8 mouse cellular contexts compared by ENCODE assay signal in genomic region chr7:63938914-63939396, GRCm38 (mm10). TPM values are rescaled to one million over a fixed set of nuclear protein-coding genes. Genes with fewer than 3 reads are reported as not detected.
A peak's percentile ranks its signal among the peaks of the same experiment; 100 is the strongest.
DNase-seq lines count a peak whose midpoint lies in the region; ATAC-seq lines count a peak whose summit lies in the region.

TSS of gene Klf13 (minus strand) at chr7:63938915.

- intact Hi-C loops in left cerebral cortex, postnatal 14 days (cut with DNase I) = loop anchor here (2.0 to 5.0 kb wide), 4 partner anchors 42 to 223 kb away; no protein-coding TSS in a partner anchor

- peak within 1 kb of the TSS; percentile 93 for H3K27ac ChIP-seq in intestine, embryonic 14.5 days (ENCODE audit: low read depth)

- H3K4me2 ChIP-seq in intestine, embryonic 14.5 days (ENCODE audit: low read length) = peak within 1 kb of the TSS; percentile 88

- peak within 1 kb of the TSS; percentile 83 for H3K9ac ChIP-seq in intestine, embryonic 14.5 days (ENCODE audit: low read length)

- DNase-seq in adrenal gland, adult 18-20 months (ENCODE audit: low spot score in 2 of 2) = peak; percentile 93 to 95
- DNase-seq in embryo, embryonic 11 days = peak; percentile 99
- DNase-seq in gastrocnemius, postnatal 25 days = peak; percentile 99
- DNase-seq in intestine, embryonic 14.5 days (ENCODE audit: low spot score) = peak; percentile 95
- DNase-seq in left cerebral cortex, postnatal 14 days (ENCODE audit: low spot score in 2 of 2) = peak; percentile 98 to 99
- peak; percentile 99 for DNase-seq in mesoderm, embryonic 11.5 days (ENCODE audit: low read depth, low spot score)
- DNase-seq in right cerebral cortex, postnatal 36 days (ENCODE audit: low spot score in 2 of 2) = peak; percentile 99
- DNase-seq in yolk sac, embryonic 10.5 days (ENCODE audit: low spot score) = peak; percentile 99

- H3K4me1 ChIP-seq in intestine, embryonic 14.5 days (replicated peaks; ENCODE audit: control insufficient read depth, insufficient read depth, low read length) = 0 out of 2 replicates have a peak, but pooled peaks cover 4% of the 10 kb centered on the region

- no peaks in the 10 kb centered on the region for H3K9me3 ChIP-seq in intestine, embryonic 14.5 days (ENCODE audit: control insufficient read depth, low read length)

- peak; percentile 88 for ATAC-seq in intestine, embryonic 14.5 days (replicated peaks; ENCODE audit: low FRiP score, low TSS enrichment, low read depth)

- peak within 1 kb of the TSS; percentile 70 for H3K4me3 ChIP-seq in intestine, embryonic 14.5 days (ENCODE audit: low read depth, low read length)

- H3K36me3 ChIP-seq in intestine, embryonic 14.5 days (ENCODE audit: control insufficient read depth, insufficient read depth, low read length) = no peaks in the 10 kb centered on the region

- no peaks in the 10 kb centered on the region for H3K27me3 ChIP-seq in intestine, embryonic 14.5 days (replicated peaks; ENCODE audit: control insufficient read depth, insufficient read depth, low read length)

- under 1% methylated on average over 38 of the region's 50 CpGs for WGBS in intestine, embryonic 14.5 days

RNA-seq across cellular contexts. Expression of gene Klf13, which starts in this region (rescaled TPM):
- total RNA-seq in adrenal gland, adult 18-20 months (2021) = 10 to 100 TPM; 52.5 to 58.4 TPM
- 10 to 100 TPM; 38.9 to 43.1 TPM for total RNA-seq in gastrocnemius, postnatal 25 days (2021)
- polyA plus RNA-seq in intestine, embryonic 14.5 days (2014; fragmentation: Nextera tagmentation; extraction: Ambion mirVana) = 30.7 and 32.1 TPM in 2 replicates
- total RNA-seq in left cerebral cortex, postnatal 14 days (2021) = 100 to 1,000 TPM; 168 to 175 TPM

Comparison
In these comparisons a context has a peak if more than half of its experiments do, and no peak if none do; other contexts are left out.
1. Peak in every context shown above with its lines: DNase-seq, ATAC-seq, H3K4me3 ChIP-seq and H3K27ac ChIP-seq.